Mouse (Mus musculus): ENCODE measurements around the gene Dleu7.

DNA sequence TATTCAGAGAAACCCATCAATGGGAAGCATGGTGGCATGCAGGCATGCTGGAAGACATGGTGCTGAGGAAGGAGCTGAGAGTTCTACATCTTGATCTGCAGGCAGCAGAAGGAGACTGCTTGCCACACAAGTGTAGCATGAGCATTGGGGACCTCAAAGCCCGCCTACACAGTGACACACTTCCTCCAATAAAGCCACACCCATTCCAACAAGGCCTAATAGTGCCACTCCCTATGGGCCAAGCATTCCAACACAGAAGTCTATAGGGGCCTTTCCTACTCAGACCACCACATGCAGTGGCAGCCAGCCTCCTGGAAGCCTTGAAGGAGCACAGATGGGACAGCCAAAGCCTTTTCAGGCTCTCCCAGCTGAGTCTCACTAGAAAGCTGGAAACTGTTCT lies 46.3 kb upstream of the Dleu7 start:
- TF ChIP-seq CTCF (IDR thresholded peaks at IDR 0.05; ENCODE audit: low read depth) (no peak), EP300 (optimal IDR thresholded peaks at IDR 0.05) (no peak)

Measured in stomach, postnatal 0 days (tissue).